Mouse (Mus musculus) erythroblast, adult 5-6 weeks (primary cell): ENCODE measurements around the gene Slc23a2. TPM values are rescaled to one million over a fixed set of nuclear protein-coding genes. Genes with fewer than 3 reads are reported as not detected.

Experiments
- total RNA-seq, 2 experiments: library from RNA; stranded (forward) in 1 of 2; stranded (reverse) in 1 of 2; fragments of 150-400 nt in 1 of 2; fragments of 200-764, 138-1000 nt in 1 of 2; gene quantifications; 2 replicates each; pipeline versions ENCODE4 v1.2.3 to v1.2.4; 2015 to 2017; ENCODE audit warnings: low replicate concordance in 2 of 2

Gene Slc23a2
- total RNA-seq, 2 experiments from 2014 or later, result 5.7 to 7.5 TPM

Other genes with a start within 250 kb of the Slc23a2 start
- gene Prnp, start 235.2 kb downstream of the Slc23a2 start, total RNA-seq (2015; ENCODE audit: low replicate concordance), result 80.3 and 84.9 TPM in 2 replicates
- 147 and 159 TPM in 2 replicates for gene Prnp, start 235.2 kb downstream of the Slc23a2 start, total RNA-seq (2017; ENCODE audit: low replicate concordance)
- not detected in 2 replicates for gene Prn, start 235.2 kb downstream of the Slc23a2 start, total RNA-seq (2015; ENCODE audit: low replicate concordance)
- not detected in 2 replicates for gene Prn, start 235.2 kb downstream of the Slc23a2 start, total RNA-seq (2017; ENCODE audit: low replicate concordance)
- not detected in 2 replicates for gene Prnd, start 194.2 kb downstream of the Slc23a2 start, total RNA-seq (2015; ENCODE audit: low replicate concordance)
- gene Prnd, start 194.2 kb downstream of the Slc23a2 start, total RNA-seq (2017; ENCODE audit: low replicate concordance), result not detected in 2 replicates
- 12.3 and 12.5 TPM in 2 replicates for gene Rassf2, start 114.8 kb downstream of the Slc23a2 start, total RNA-seq (2015; ENCODE audit: low replicate concordance)
- 10.3 and 12.3 TPM in 2 replicates for gene Rassf2, start 114.8 kb downstream of the Slc23a2 start, total RNA-seq (2017; ENCODE audit: low replicate concordance)
- gene Tmem230, start 102.7 kb upstream of the Slc23a2 start, total RNA-seq (2015; ENCODE audit: low replicate concordance), result 21.3 and 27.4 TPM in 2 replicates
- gene Tmem230, start 102.7 kb upstream of the Slc23a2 start, total RNA-seq (2017; ENCODE audit: low replicate concordance), result 9.9 and 13.3 TPM in 2 replicates
- 310 and 324 TPM in 2 replicates for gene Pcna, start 108.2 kb upstream of the Slc23a2 start, total RNA-seq (2015; ENCODE audit: low replicate concordance)
- 228 and 255 TPM in 2 replicates for gene Pcna, start 108.2 kb upstream of the Slc23a2 start, total RNA-seq (2017; ENCODE audit: low replicate concordance)
- 5.4 and 6.1 TPM in 2 replicates for gene Cds2, start 118.0 kb upstream of the Slc23a2 start, total RNA-seq (2015; ENCODE audit: low replicate concordance)
- gene Cds2, start 118.0 kb upstream of the Slc23a2 start, total RNA-seq (2017; ENCODE audit: low replicate concordance), result 6.0 and 7.9 TPM in 2 replicates
- not detected in 2 replicates for gene Prokr2, start 240.3 kb upstream of the Slc23a2 start, total RNA-seq (2015; ENCODE audit: low replicate concordance)
- not detected in 2 replicates for gene Prokr2, start 240.3 kb upstream of the Slc23a2 start, total RNA-seq (2017; ENCODE audit: low replicate concordance)